Mouse (Mus musculus) liver, embryonic 14.5 days (tissue): ENCODE data around the gene Sdhb. TPM values are rescaled to one million over a fixed set of nuclear protein-coding genes. Genes with fewer than 3 reads are reported as not detected.

Source experiments
- ATAC-seq: fragments of 200-750 bp; cut with Nextera tagmentation; 2 replicates; pipeline ENCODE4 v1.8.0; 2017; ENCODE audit warnings: moderate number of reproducible peaks, mild to moderate bottlenecking, moderate library complexity; ENCODE audit not compliant: insufficient read depth
- DNase-seq, 3 experiments: peaks; one replicate each; pipeline ENCODE4 v3.0.0-alpha.2; 2012 to 2013; ENCODE audit warnings: low read depth in 3 of 3, low spot score in 3 of 3
- H3K27ac ChIP-seq: fragments of 300-500 bp; sonication (generic); 2 replicates; pipeline ENCODE4 v1.5.1; 2014; ENCODE audit warnings: moderate library complexity, mild to moderate bottlenecking, control low read depth, inconsistent platforms
- H3K27me3 ChIP-seq: fragments of 300-500 bp; sonication (generic); 2 replicates; pipeline ENCODE4 v1.6.1; 2014; ENCODE audit warnings: mild to moderate bottlenecking, low read length, moderate library complexity; ENCODE audit not compliant: control insufficient read depth, insufficient read depth
- H3K36me3 ChIP-seq: fragments of 300-500 bp; sonication (generic); replicated peaks from 2 replicates; pipeline ENCODE4 v1.6.1; 2014; ENCODE audit warnings: low read depth; ENCODE audit not compliant: control insufficient read depth, insufficient read depth
- H3K4me1 ChIP-seq, 2 experiments: fragments of 200-500 bp in 1 of 2; fragments of 300-500 bp in 1 of 2; sonication (generic) in 1 of 2; replicated peaks; 2 replicates each; pipeline ENCODE4 v1.6.1; 2012 to 2014; ENCODE audit warnings: antibody characterized with exemption in 1 of 2, inconsistent platforms in 1 of 2, low read length in 1 of 2; ENCODE audit not compliant: control insufficient read depth in 2 of 2, insufficient read depth in 2 of 2
- H3K4me2 ChIP-seq: fragments of 300-500 bp; sonication (generic); 2 replicates; pipeline ENCODE4 v1.6.1; 2014; ENCODE audit warnings: low read depth, mild to moderate bottlenecking, control low read depth, moderate library complexity
- H3K4me3 ChIP-seq, 2 experiments: fragments of 200-500 bp in 1 of 2; fragments of 300-500 bp in 1 of 2; sonication (generic) in 1 of 2; 2 replicates each; pipeline ENCODE4 v1.5.1; 2012 to 2014; ENCODE audit warnings: low read depth in 2 of 2, low read length in 2 of 2, mild to moderate bottlenecking in 2 of 2, control low read depth in 1 of 2, inconsistent platforms in 1 of 2, moderate library complexity in 1 of 2; ENCODE audit not compliant: insufficient read depth in 1 of 2
- H3K9ac ChIP-seq: fragments of 300-500 bp; sonication (generic); replicated peaks from 2 replicates; pipeline ENCODE4 v1.6.1; 2014; ENCODE audit warnings: mild to moderate bottlenecking, control low read depth, moderate library complexity
- H3K9me3 ChIP-seq: fragments of 300-500 bp; sonication (generic); 2 replicates; pipeline ENCODE4 v1.6.1; 2016; ENCODE audit warnings: low read length, mixed read lengths; ENCODE audit not compliant: control insufficient read depth
- CTCF ChIP-seq: IDR thresholded peaks from 2 replicates; pipeline ENCODE4 v1.5.1; 2016; ENCODE audit warnings: antibody characterized with exemption, low read depth, control low read depth
- EP300 ChIP-seq: IDR thresholded peaks from 2 replicates; pipeline ENCODE4 v1.6.1; 2016; ENCODE audit warnings: antibody characterized with exemption, low read depth
- WGBS: fragments of 180-500 bp; shearing (Covaris S2); extraction: QIAGEN DNeasy Blood & Tissue Kit; methylation state at CpG from one replicate; pipeline ENCODE4 v1.1.7; 2014; ENCODE audit not compliant: insufficient replicate concordance; 5-methylcytosine and 5-hydroxymethylcytosine counted together
- polyA plus RNA-seq, 2 experiments: library from polyadenylated mRNA; depleted of rRNA in 1 of 2; stranded (reverse) in 1 of 2; unstranded in 1 of 2; fragments of >200 nt; fragmentation: Nextera tagmentation in 1 of 2; extraction: Ambion mirVana in 1 of 2; gene quantifications; 2 replicates each; pipeline versions ENCODE4 v1.2.1 to v1.2.3; 2012 to 2014

Gene Sdhb
- polyA plus RNA-seq, 2 experiments, result 86.1 to 201 TPM

DNA sequence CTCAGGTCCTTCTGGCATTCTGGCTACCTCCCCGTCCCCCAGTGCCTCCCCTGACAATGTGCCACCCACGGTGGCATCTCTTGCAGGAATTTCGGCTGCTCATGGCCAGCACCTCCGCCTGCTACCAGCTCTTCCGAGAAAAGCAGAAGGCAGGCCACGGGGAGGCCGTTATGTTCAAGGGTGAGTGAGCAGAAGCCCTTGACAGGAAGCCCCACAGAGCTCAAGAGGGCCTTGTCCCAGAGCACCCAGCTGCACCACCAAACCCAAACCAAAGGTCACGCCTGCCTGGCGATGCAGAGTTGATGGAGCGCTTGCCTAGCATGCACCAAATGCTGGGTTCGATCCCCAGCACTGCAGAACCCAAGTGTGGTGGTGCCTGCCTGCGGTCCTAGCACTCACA lies 16.6 kb upstream of the Sdhb start:
- Histone ChIP-seq H3K27me3 (no peaks in the 10 kb centered on the region), H3K36me3 (no peaks in the 10 kb centered on the region), H3K4me3 (no peak overlapping the region), H3K4me2 (no peak overlapping the region), H3K9ac (no peak overlapping the region), H3K9me3 (no peaks in the 10 kb centered on the region), H3K4me1 (no peaks in the 10 kb centered on the region), H3K27ac (no peak overlapping the region)
- ATAC-seq (no peak), DNase-seq (no peak)
- TF ChIP-seq CTCF, result no peak
- 63% methylated on average over 12 of the region's 12 CpGs for WGBS

DNA sequence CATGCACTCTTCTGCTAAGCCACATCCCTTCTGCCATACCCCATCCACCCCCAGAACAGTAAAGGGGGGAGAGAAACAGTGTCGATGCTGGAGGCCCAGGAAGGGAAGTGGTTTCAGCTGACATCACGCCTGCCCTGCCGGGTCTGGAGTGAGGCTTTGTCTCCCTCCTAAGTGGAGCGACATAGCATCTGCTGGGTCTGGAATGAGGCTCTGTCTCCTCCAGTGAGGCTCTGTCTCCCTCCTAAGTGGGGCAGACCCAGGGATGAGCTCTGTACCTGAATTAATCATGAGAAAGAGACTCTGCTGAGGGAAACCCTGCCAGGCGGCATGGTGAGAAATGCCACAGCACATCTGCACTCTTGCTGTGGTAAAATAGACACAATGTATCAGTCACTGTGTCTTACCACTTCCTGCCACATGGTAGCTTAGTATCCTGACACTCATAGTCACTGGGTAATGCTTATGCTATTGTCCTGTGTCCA lies 16.0 kb upstream of the Sdhb start:
- ATAC-seq (peak; percentile 31; the same call in 1 of the 2 replicates), DNase-seq (no peak)
- no peak for TF ChIP-seq EP300
- no peak for TF ChIP-seq CTCF
- H3K36me3 ChIP-seq, result no peaks in the 10 kb centered on the region
- no peaks in the 10 kb centered on the region for H3K4me1 ChIP-seq
- H3K9me3 ChIP-seq, result no peaks in the 10 kb centered on the region
- no peak overlapping the region for H3K4me2 ChIP-seq
- H3K4me3 ChIP-seq, result no peak overlapping the region
- 22% methylated on average over 5 of the region's 5 CpGs for WGBS
- no peaks in the 10 kb centered on the region for H3K27me3 ChIP-seq
- no peak overlapping the region for H3K27ac ChIP-seq
- H3K9ac ChIP-seq, result no peak overlapping the region

DNA sequence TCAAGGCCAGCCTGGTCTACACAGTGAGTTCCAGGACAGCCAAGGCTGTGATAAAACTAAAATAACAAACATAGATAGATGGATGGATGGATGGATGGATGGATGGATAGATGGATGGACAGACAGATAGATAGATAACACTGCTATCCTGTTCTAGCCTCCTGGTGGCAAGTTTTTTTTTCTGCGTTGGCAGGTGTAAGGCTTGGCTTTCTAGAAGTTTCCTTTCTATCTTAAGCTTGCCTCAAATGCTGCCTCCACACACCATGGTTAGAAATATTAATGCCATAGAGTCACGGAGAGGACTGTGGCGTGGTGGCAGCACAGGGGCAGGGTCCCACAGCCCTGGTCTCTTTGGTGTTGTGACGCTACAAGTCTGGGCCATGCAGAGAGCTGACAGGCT lies 15.4 kb upstream of the Sdhb start:
- Histone ChIP-seq H3K9ac (no peak overlapping the region), H3K9me3 (no peaks in the 10 kb centered on the region)
- 69% methylated on average over 4 of the region's 4 CpGs for WGBS

DNA sequence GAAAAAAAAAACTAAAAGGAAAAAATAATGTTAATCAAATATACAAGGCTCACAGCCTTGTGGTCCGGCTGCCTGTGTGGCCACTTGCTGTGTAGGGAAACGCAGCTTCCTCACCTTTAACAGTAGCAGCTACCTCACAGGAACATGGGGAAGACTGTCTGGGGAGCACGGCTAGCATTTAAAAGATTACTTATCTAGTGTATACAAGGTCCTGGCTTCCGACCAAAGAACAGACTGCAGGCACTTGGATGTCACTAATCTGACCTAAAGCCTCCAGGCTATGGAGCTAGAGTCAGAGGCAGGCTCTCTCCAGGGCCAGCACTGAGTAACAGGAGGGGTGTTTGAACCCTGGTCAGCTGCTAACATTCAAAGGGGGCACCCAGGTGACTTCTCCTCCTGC lies 15.0 kb upstream of the Sdhb start:
- H3K9me3 ChIP-seq, result no peaks in the 10 kb centered on the region
- no peaks in the 10 kb centered on the region for H3K36me3 ChIP-seq
- no peak overlapping the region for H3K4me2 ChIP-seq
- 23% methylated on average over 4 of the region's 4 CpGs for WGBS
- no peak overlapping the region for H3K27ac ChIP-seq
- H3K27me3 ChIP-seq, result no peaks in the 10 kb centered on the region
- no peak overlapping the region for H3K9ac ChIP-seq
- H3K4me1 ChIP-seq, result no peaks in the 10 kb centered on the region
- TF ChIP-seq CTCF, result no peak
- TF ChIP-seq EP300, result no peak
- H3K4me3 ChIP-seq, result no peak overlapping the region
- ATAC-seq (no peak), DNase-seq (no peak)

More for the DNA sequence above, 15.4 kb upstream of the Sdhb start:
- no peak overlapping the region for H3K27ac ChIP-seq
- TF ChIP-seq CTCF, result no peak
- TF ChIP-seq EP300, result no peak
- H3K36me3 ChIP-seq, result no peaks in the 10 kb centered on the region
- DNase-seq (no peak), ATAC-seq (no peak)
- no peak overlapping the region for H3K4me2 ChIP-seq
- H3K4me3 ChIP-seq, result no peak overlapping the region
- H3K4me1 ChIP-seq, result no peaks in the 10 kb centered on the region
- no peaks in the 10 kb centered on the region for H3K27me3 ChIP-seq

DNA sequence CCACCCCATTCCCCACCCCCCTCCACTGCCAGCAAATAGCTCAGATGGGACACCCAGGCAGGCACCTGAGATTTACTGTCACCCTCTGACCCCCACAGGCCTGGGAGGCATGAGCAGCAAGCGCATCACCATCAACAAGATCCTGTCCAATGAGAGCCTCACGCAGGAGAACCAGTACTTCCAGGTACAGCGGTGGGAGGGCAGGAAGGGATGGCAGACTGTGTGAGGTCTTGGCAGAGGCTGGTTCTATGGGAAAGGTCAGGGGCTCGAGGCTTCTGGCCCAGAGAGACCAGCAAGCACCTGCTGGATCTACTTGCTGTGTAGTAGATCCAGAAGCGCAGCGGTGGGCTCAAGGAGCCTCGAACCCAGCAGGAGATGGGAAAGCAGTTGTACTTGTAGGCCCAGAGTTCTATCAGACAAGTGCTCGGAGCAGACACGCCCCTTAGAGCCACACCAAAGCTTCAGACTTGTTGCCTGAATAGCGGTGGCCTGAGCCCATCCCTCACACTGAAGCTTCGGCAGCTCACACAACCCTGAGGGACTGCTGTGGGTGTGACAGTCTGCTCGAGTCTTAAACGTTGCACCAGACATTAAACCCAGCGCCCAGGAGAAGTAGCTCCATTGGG lies 14.3 kb upstream of the Sdhb start:
- H3K4me2 ChIP-seq, result no peak overlapping the region
- no peaks in the 10 kb centered on the region for H3K9me3 ChIP-seq
- WGBS, result 59% methylated on average over 14 of the region's 14 CpGs
- H3K27ac ChIP-seq, result no peak overlapping the region
- ATAC-seq, result no peak
- H3K4me1 ChIP-seq, result no peaks in the 10 kb centered on the region
- no peak for DNase-seq
- no peaks in the 10 kb centered on the region for H3K36me3 ChIP-seq
- TF ChIP-seq EP300 (no peak), CTCF (no peak)
- no peaks in the 10 kb centered on the region for H3K27me3 ChIP-seq
- H3K4me3 ChIP-seq, result no peak overlapping the region
- H3K9ac ChIP-seq, result no peak overlapping the region
